Mouse (Mus musculus) forebrain, embryonic 10.5 days (tissue): ENCODE results near the gene Tdrd3. TPM values are rescaled to one million over a fixed set of nuclear protein-coding genes. Genes with fewer than 3 reads are reported as not detected.

ENCODE experiments used
- DNase-seq: peaks from one replicate; pipeline ENCODE4 v3.0.0-alpha.2; 2017; ENCODE audit warnings: low spot score; ENCODE audit errors: extremely low spot score
- H3K27ac ChIP-seq: fragments of 300-500 bp; sonication (generic); 2 replicates; pipeline ENCODE4 v1.5.1; 2016; ENCODE audit warnings: mild to moderate bottlenecking
- H3K27me3 ChIP-seq: fragments of 300-500 bp; sonication (generic); 2 replicates; pipeline ENCODE4 v1.6.1; 2016; ENCODE audit warnings: mild to moderate bottlenecking; ENCODE audit not compliant: poor library complexity, severe bottlenecking
- H3K36me3 ChIP-seq: fragments of 300-500 bp; sonication (generic); replicated peaks from 2 replicates; pipeline ENCODE4 v1.6.1; 2016; ENCODE audit warnings: mild to moderate bottlenecking, moderate library complexity
- H3K4me1 ChIP-seq: fragments of 300-500 bp; sonication (generic); 2 replicates; pipeline ENCODE4 v1.6.1; 2016
- H3K4me3 ChIP-seq: fragments of 300-500 bp; sonication (generic); 2 replicates; pipeline ENCODE4 v1.5.1; 2016; ENCODE audit warnings: mild to moderate bottlenecking, moderate library complexity
- H3K9me3 ChIP-seq: fragments of 300-500 bp; sonication (generic); 2 replicates; pipeline ENCODE4 v1.6.1; 2016; ENCODE audit warnings: mild to moderate bottlenecking, moderate library complexity
- WGBS: fragments of 180-500 bp; shearing (Covaris S2); methylation state at CpG from one replicate; pipeline ENCODE4 v1.1.7; 2016; 5-methylcytosine and 5-hydroxymethylcytosine counted together
- polyA plus RNA-seq: library from polyadenylated mRNA; unstranded; fragments of >200 nt; fragmentation: Nextera tagmentation; extraction: Ambion mirVana; gene quantifications from 2 replicates; pipeline ENCODE4 v1.2.1, GENCODE M21; 2016

Tdrd3 gene
- polyA plus RNA-seq, 1 experiment from 2014 or later: 31.6 TPM

- DNase-seq: no peak
- H3K4me3 ChIP-seq: no peak overlapping the region
- H3K4me1 ChIP-seq: no peaks in the 10 kb centered on the region
- H3K9me3 ChIP-seq: no peaks in the 10 kb centered on the region
- H3K27ac ChIP-seq: no peak overlapping the region
- 84% methylated on average over 4 of the region's 4 CpGs for WGBS
- peaks cover 8% of the 10 kb centered on the region; the same call in 1 of the 2 replicates for H3K36me3 ChIP-seq
- no peaks in the 10 kb centered on the region for H3K27me3 ChIP-seq
Observed at GRCm38 (mm10) chr14:87537127-87537819, 120.8 kb downstream of the Tdrd3 start.

- 93% methylated on average over 6 of the region's 6 CpGs for WGBS
- no peak for DNase-seq
- no peaks in the 10 kb centered on the region for H3K9me3 ChIP-seq
- H3K4me3 ChIP-seq: no peak overlapping the region
- 0 out of 2 replicates have a peak, but pooled peaks cover 5% of the 10 kb centered on the region for H3K4me1 ChIP-seq
- no peaks in the 10 kb centered on the region for H3K27me3 ChIP-seq
- no peak overlapping the region for H3K27ac ChIP-seq
- peaks cover 21% of the 10 kb centered on the region for H3K36me3 ChIP-seq
Observed at GRCm38 (mm10) chr14:87549986-87550385, 133.5 kb downstream of the Tdrd3 start.

- DNase-seq: no peak
- Histone ChIP-seq H3K27ac (no peak overlapping the region), H3K27me3 (no peaks in the 10 kb centered on the region), H3K9me3 (no peaks in the 10 kb centered on the region), H3K4me1 (0 out of 2 replicates have a peak, but pooled peaks cover 5% of the 10 kb centered on the region), H3K36me3 (peaks cover 2% of the 10 kb centered on the region), H3K4me3 (no peak overlapping the region)
- 73% methylated on average over 3 of the region's 3 CpGs for WGBS
Observed at GRCm38 (mm10) chr14:87552211-87552610, 135.8 kb downstream of the Tdrd3 start.

- Histone ChIP-seq H3K4me1 (peaks cover 16% of the 10 kb centered on the region), H3K9me3 (no peaks in the 10 kb centered on the region), H3K27ac (no peak overlapping the region), H3K36me3 (no peaks in the 10 kb centered on the region), H3K27me3 (peaks cover 12% of the 10 kb centered on the region), H3K4me3 (no peak overlapping the region)
- no peak for DNase-seq
- WGBS: 87% methylated on average over 9 of the region's 9 CpGs
Observed at GRCm38 (mm10) chr14:87563841-87564240, 147.4 kb downstream of the Tdrd3 start.

- Histone ChIP-seq H3K9me3 (no peaks in the 10 kb centered on the region), H3K27ac (no peak overlapping the region), H3K27me3 (peaks cover 25% of the 10 kb centered on the region), H3K4me1 (peaks cover 16% of the 10 kb centered on the region), H3K36me3 (no peaks in the 10 kb centered on the region), H3K4me3 (no peak overlapping the region)
- WGBS: 30% methylated on average over 7 of the region's 7 CpGs
- peak; percentile 49 for DNase-seq
Observed at GRCm38 (mm10) chr14:87566211-87566610, 149.8 kb downstream of the Tdrd3 start.

- Histone ChIP-seq H3K9me3 (no peaks in the 10 kb centered on the region), H3K36me3 (no peaks in the 10 kb centered on the region), H3K4me3 (no peak overlapping the region), H3K27ac (no peak overlapping the region), H3K4me1 (peaks cover 16% of the 10 kb centered on the region), H3K27me3 (peaks cover 25% of the 10 kb centered on the region)
- WGBS: 31% methylated on average over 3 of the region's 3 CpGs
- no peak for DNase-seq
Observed at GRCm38 (mm10) chr14:87567034-87567461, 150.6 kb downstream of the Tdrd3 start.

- Histone ChIP-seq H3K4me1 (peaks cover 16% of the 10 kb centered on the region), H3K27ac (no peak overlapping the region), H3K4me3 (peak overlapping the region; percentile 39), H3K9me3 (no peaks in the 10 kb centered on the region), H3K27me3 (peaks cover 25% of the 10 kb centered on the region), H3K36me3 (no peaks in the 10 kb centered on the region)
- no peak for DNase-seq
- 19% methylated on average over 20 of the region's 20 CpGs for WGBS
Observed at GRCm38 (mm10) chr14:87567626-87568446, 151.4 kb downstream of the Tdrd3 start.

GRCm38 (mm10) chr14:87568447-87568908 lies 152.0 kb downstream of the Tdrd3 start:
- peaks cover 25% of the 10 kb centered on the region for H3K27me3 ChIP-seq
- peaks cover 16% of the 10 kb centered on the region for H3K4me1 ChIP-seq
- no peaks in the 10 kb centered on the region for H3K36me3 ChIP-seq
- no peaks in the 10 kb centered on the region for H3K9me3 ChIP-seq
- peak overlapping the region; percentile 39 for H3K4me3 ChIP-seq
- WGBS: 30% methylated on average over 15 of the region's 15 CpGs
- no peak overlapping the region for H3K27ac ChIP-seq
- DNase-seq: no peak

GRCm38 (mm10) chr14:87569471-87569870 lies 153.0 kb downstream of the Tdrd3 start:
- Histone ChIP-seq H3K9me3 (no peaks in the 10 kb centered on the region), H3K27ac (no peak overlapping the region), H3K4me1 (peaks cover 16% of the 10 kb centered on the region), H3K27me3 (peaks cover 25% of the 10 kb centered on the region), H3K36me3 (no peaks in the 10 kb centered on the region), H3K4me3 (no peak overlapping the region)
- no peak for DNase-seq
- WGBS: 98% methylated on average over 2 of the region's 2 CpGs

GRCm38 (mm10) chr14:87572453-87572852 lies 156.0 kb downstream of the Tdrd3 start:
- H3K27ac ChIP-seq: no peak overlapping the region
- WGBS: 72% methylated on average over 5 of the region's 5 CpGs
- H3K9me3 ChIP-seq: no peaks in the 10 kb centered on the region
- no peaks in the 10 kb centered on the region for H3K36me3 ChIP-seq
- DNase-seq: no peak
- peaks cover 12% of the 10 kb centered on the region for H3K4me1 ChIP-seq
- H3K27me3 ChIP-seq: peaks cover 25% of the 10 kb centered on the region
- no peak overlapping the region for H3K4me3 ChIP-seq

GRCm38 (mm10) chr14:87582610-87583009 lies 166.2 kb downstream of the Tdrd3 start:
- WGBS: 90% methylated on average over 3 of the region's 3 CpGs

More at GRCm38 (mm10) chr14:87582610-87583009, 166.2 kb downstream of the Tdrd3 start:
- Histone ChIP-seq H3K27me3 (no peaks in the 10 kb centered on the region), H3K36me3 (no peaks in the 10 kb centered on the region), H3K4me3 (no peak overlapping the region), H3K9me3 (no peaks in the 10 kb centered on the region), H3K4me1 (no peaks in the 10 kb centered on the region), H3K27ac (no peak overlapping the region)
- no peak for DNase-seq
